Mouse (Mus musculus) olfactory bulb, adult 2 months (tissue): ENCODE measurements around the gene Gm6309.
"Not testable (repeated sequence)": the region's sequence is repeated elsewhere in the genome, so short reads cannot be mapped to it uniquely, and the experiment has no call there.

ENCODE experiments used
- CTCF ChIP-seq: fragments of 200-500 bp; IDR thresholded peaks from 2 replicates; pipeline ENCODE4 v1.5.1; 2012; ENCODE audit warnings: low read depth, mild to moderate bottlenecking, low read length, moderate library complexity; ENCODE audit not compliant: insufficient read depth
- POLR2A ChIP-seq: fragments of 200-500 bp; IDR thresholded peaks from 2 replicates; pipeline ENCODE4 v1.6.1; 2012; ENCODE audit warnings: mild to moderate bottlenecking, low read depth, low read length, moderate library complexity; ENCODE audit not compliant: insufficient read depth

DNA sequence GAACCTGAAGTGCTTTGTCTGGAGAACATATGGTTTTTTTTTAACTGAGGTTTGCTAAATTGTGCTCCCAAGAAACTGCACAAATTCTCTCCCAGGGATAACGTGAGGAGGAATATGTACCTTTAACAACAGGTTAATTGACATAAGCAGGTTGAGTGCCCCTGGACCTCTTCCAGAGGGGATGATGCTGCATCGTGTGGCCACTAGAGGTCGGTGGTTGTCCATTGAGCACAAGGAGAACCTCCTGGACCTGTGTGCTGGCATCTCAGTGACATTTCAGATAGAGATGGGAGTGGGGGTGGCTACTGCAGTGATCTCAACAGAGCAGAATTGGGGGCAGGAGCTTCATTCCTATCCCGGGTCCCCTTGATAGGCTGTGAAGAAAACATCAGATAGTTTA lies 2.2 kb upstream of the Gm6309 start:
- not testable (repeated sequence) for TF ChIP-seq POLR2A, CTCF
